In genomic region chr8:3450670-3451069, GRCm38 (mm10) we compare ENCODE assay signal across 9 mouse cellular contexts. TPM values are rescaled to one million over a fixed set of nuclear protein-coding genes. Genes with fewer than 3 reads are reported as not detected.
DNase-seq lines count a peak whose midpoint lies in the region; ATAC-seq and TF ChIP-seq lines count a peak whose summit lies in the region.
"Had no signal": no experiment of that assay in that cellular context is flagged by ENCODE, and none has a peak within 500 bp of the region (broad histone marks: within the 10 kb centered on the region; RNA-seq: fewer than 3 reads in every experiment).

No protein-coding gene starts in this region.

- peak; percentile 24 to 45 for DNase-seq in layer of hippocampus, adult 18-20 months (ENCODE audit: low spot score in 2 of 2)
- no peak for DNase-seq in layer of hippocampus, adult 9-11 months
- DNase-seq in ES-E14 (ENCODE audit: low read depth, low spot score), result peak; percentile 60
- peak; percentile 38 for DNase-seq in c-Kit-positive CD71-negative TER-119-negative erythroid progenitor cells, embryonic 14.5 days (ENCODE audit: low read depth)
- peak; percentile 47 for DNase-seq in forebrain, embryonic 10.5 days (ENCODE audit: extremely low spot score, low spot score)
- peak; percentile 69 for DNase-seq in splenic B cell, adult 2 months (ENCODE audit: low read depth, low spot score)

- no peaks in the 10 kb centered on the region for H3K27me3 ChIP-seq in forebrain, embryonic 10.5 days (ENCODE audit: poor library complexity, severe bottlenecking)
- H3K27me3 ChIP-seq in intestine, postnatal 0 days (replicated peaks; ENCODE audit: control insufficient read depth, insufficient read depth, low read length), result no peaks in the 10 kb centered on the region
- no peaks in the 10 kb centered on the region for H3K27me3 ChIP-seq in splenic B cell, adult 2 months (ENCODE audit: control insufficient read depth, insufficient read depth, low read length, poor library complexity, severe bottlenecking)

- no peak overlapping the region for H3K4me3 ChIP-seq in ES-E14 (ENCODE audit: insufficient read depth in 1 of 2, low read depth in 1 of 2, low read length in 2 of 2, poor library complexity in 1 of 2, severe bottlenecking in 1 of 2)
- no peak overlapping the region for H3K4me3 ChIP-seq in forebrain, embryonic 10.5 days
- H3K4me3 ChIP-seq in intestine, postnatal 0 days (ENCODE audit: low read depth, low read length), result no peak overlapping the region
- H3K4me3 ChIP-seq: myocyte had no signal

- WGBS in forebrain, embryonic 10.5 days, result 34% methylated on average over 5 of the region's 5 CpGs
- 24% methylated on average over 5 of the region's 5 CpGs for WGBS in intestine, postnatal 0 days

- peaks cover 0 to 7% of the 10 kb centered on the region in 2 experiments; a peak in 1 of 4 replicates for H3K4me1 ChIP-seq in ES-E14 (ENCODE audit: control insufficient read depth in 2 of 2, insufficient read depth in 2 of 2, low read length in 2 of 2, poor library complexity in 1 of 2)
- H3K4me1 ChIP-seq in forebrain, embryonic 10.5 days, result no peaks in the 10 kb centered on the region
- no peaks in the 10 kb centered on the region for H3K4me1 ChIP-seq in intestine, postnatal 0 days (replicated peaks; ENCODE audit: control insufficient read depth, insufficient read depth, low read length)

- no peak overlapping the region for H3K4me2 ChIP-seq in intestine, postnatal 0 days (replicated peaks; ENCODE audit: low read depth)

- TF ChIP-seq CTCF in intestine, postnatal 0 days (IDR thresholded peaks at IDR 0.05; ENCODE audit: low read depth), result peak; percentile 96

- H3K9ac ChIP-seq in ES-E14 (ENCODE audit: insufficient read depth, low read depth, low read length, poor library complexity, severe bottlenecking), result no peak overlapping the region
- H3K9ac ChIP-seq in intestine, postnatal 0 days (ENCODE audit: low read depth, low read length), result no peak overlapping the region

- no peak overlapping the region for H3K27ac ChIP-seq in ES-E14 (ENCODE audit: insufficient read depth, low read depth, low read length, poor library complexity, severe bottlenecking)
- no peak overlapping the region for H3K27ac ChIP-seq in forebrain, embryonic 10.5 days
- H3K27ac ChIP-seq in intestine, postnatal 0 days (ENCODE audit: low read depth, low read length), result no peak overlapping the region

- no peaks in the 10 kb centered on the region for H3K9me3 ChIP-seq in ES-E14 (ENCODE audit: control insufficient read depth, insufficient read depth, low read depth, low read length)
- H3K9me3 ChIP-seq in forebrain, embryonic 10.5 days, result peaks cover 5% of the 10 kb centered on the region; the same call in 1 of the 2 replicates
- H3K9me3 ChIP-seq in intestine, postnatal 0 days (ENCODE audit: control insufficient read depth), result no peaks in the 10 kb centered on the region

- ATAC-seq in intestine, postnatal 0 days, result no peak
- ATAC-seq in megakaryocyte progenitor cell, adult 5-6 weeks (replicated peaks; ENCODE audit: poor library complexity), result peak; percentile 91

- peaks cover 72% of the 10 kb centered on the region for H3K36me3 ChIP-seq in ES-E14 (ENCODE audit: control insufficient read depth, insufficient read depth, low read length, poor library complexity, severe bottlenecking)
- peaks cover 94% of the 10 kb centered on the region for H3K36me3 ChIP-seq in forebrain, embryonic 10.5 days (replicated peaks)
- H3K36me3 ChIP-seq in intestine, postnatal 0 days (ENCODE audit: control insufficient read depth, insufficient read depth), result peaks cover 86% of the 10 kb centered on the region
- H3K36me3 ChIP-seq in splenic B cell, adult 2 months (ENCODE audit: control insufficient read depth, insufficient read depth, low read length, poor library complexity, severe bottlenecking), result peaks cover 44% of the 10 kb centered on the region

- in situ Hi-C loops in ES-E14 (cut with MboI; ENCODE audit: low sequenced_read_pairs in 2 of 2, unreplicated experiment in 2 of 2), result no loop called here

TF ChIP-seq in ES-E14, 5 proteins besides CTCF, POLR2A, EP300 and RAD21:
- no peak for TF ChIP-seq MAFK (IDR thresholded peaks at IDR 0.05; ENCODE audit: insufficient read depth, low read depth, low read length)
- no peak for TF ChIP-seq ZNF384 (IDR thresholded peaks at IDR 0.05; ENCODE audit: low read depth, low read length)
- TF ChIP-seq CHD2 (IDR thresholded peaks at IDR 0.05; ENCODE audit: low read depth, low read length), result no peak
- no peak for TF ChIP-seq ZC3H11A (IDR thresholded peaks at IDR 0.05; ENCODE audit: borderline replicate concordance, low read depth, low read length)
- TF ChIP-seq HCFC1 (IDR thresholded peaks at IDR 0.05; ENCODE audit: borderline replicate concordance, insufficient read depth, low read length), result no peak
TF ChIP-seq in ES-E14: peak in this region for 0.

RNA-seq across cellular contexts. Expression of gene Pex11g, which starts 16.8 kb away (rescaled TPM):
- 1 to 10 TPM in 1 of 2 experiments, under 1 TPM in 1; 0.97 to 1.7 TPM for total RNA-seq in layer of hippocampus, adult 18-20 months (2021)
- total RNA-seq in ES-E14 (2012; rRNA removed), result 3.2 and 5.5 TPM in 2 replicates
- 4.5 and 5.8 TPM in 2 replicates for polyA plus RNA-seq in forebrain, embryonic 10.5 days (2016; fragmentation: Nextera tagmentation; extraction: Ambion mirVana)
- 14.3 and 14.9 TPM in 2 replicates for polyA plus RNA-seq in intestine, postnatal 0 days (2015; fragmentation: Nextera tagmentation; extraction: Ambion mirVana)
- total RNA-seq in megakaryocyte progenitor cell, adult 5-6 weeks (2015), result 0.83 and 2.5 TPM in 2 replicates
- total RNA-seq in megakaryocyte progenitor cell, adult 5-6 weeks (2017), result 0.79 and 3.8 TPM in 2 replicates

RNA-seq across cellular contexts. Expression of gene Tex45, which starts 20.0 kb away (rescaled TPM):
- under 1 TPM in 1 of 2 experiments, not detected in 1; 0.20 TPM for total RNA-seq in layer of hippocampus, adult 18-20 months (2021)
- 0.16 TPM in 1 of 2 replicates, not detected in the other for total RNA-seq in ES-E14 (2012; rRNA removed)
- polyA plus RNA-seq in forebrain, embryonic 10.5 days (2016; fragmentation: Nextera tagmentation; extraction: Ambion mirVana), result not detected in 2 replicates
- polyA plus RNA-seq in intestine, postnatal 0 days (2015; fragmentation: Nextera tagmentation; extraction: Ambion mirVana), result not detected in 2 replicates
- 0.17 TPM in 1 of 2 replicates, not detected in the other for total RNA-seq in megakaryocyte progenitor cell, adult 5-6 weeks (2015)
- 0.21 TPM in 1 of 2 replicates, not detected in the other for total RNA-seq in megakaryocyte progenitor cell, adult 5-6 weeks (2017)
- polyA plus RNA-seq: myocyte had no signal

RNA-seq across cellular contexts. Expression of gene Zfp358, which starts 42.3 kb away (rescaled TPM):
- 10 to 100 TPM; 30.9 to 31.2 TPM for total RNA-seq in layer of hippocampus, adult 18-20 months (2021)
- 5.1 and 7.1 TPM in 2 replicates for total RNA-seq in ES-E14 (2012; rRNA removed)
- 61.6 and 64.8 TPM in 2 replicates for polyA plus RNA-seq in forebrain, embryonic 10.5 days (2016; fragmentation: Nextera tagmentation; extraction: Ambion mirVana)
- 16.5 and 18.1 TPM in 2 replicates for polyA plus RNA-seq in intestine, postnatal 0 days (2015; fragmentation: Nextera tagmentation; extraction: Ambion mirVana)
- total RNA-seq in megakaryocyte progenitor cell, adult 5-6 weeks (2015), result 9.3 and 12.3 TPM in 2 replicates
- 4.6 and 7.0 TPM in 2 replicates for total RNA-seq in megakaryocyte progenitor cell, adult 5-6 weeks (2017)

RNA-seq across cellular contexts. Expression of gene Mcoln1, which starts 49.6 kb away (rescaled TPM):
- 10 to 100 TPM; 76.0 to 77.3 TPM for total RNA-seq in layer of hippocampus, adult 18-20 months (2021)
- total RNA-seq in ES-E14 (2012; rRNA removed), result 48.6 and 79.9 TPM in 2 replicates
- 56.9 and 59.3 TPM in 2 replicates for polyA plus RNA-seq in forebrain, embryonic 10.5 days (2016; fragmentation: Nextera tagmentation; extraction: Ambion mirVana)
- 105 and 123 TPM in 2 replicates for polyA plus RNA-seq in intestine, postnatal 0 days (2015; fragmentation: Nextera tagmentation; extraction: Ambion mirVana)
- total RNA-seq in megakaryocyte progenitor cell, adult 5-6 weeks (2015), result 13.6 and 20.5 TPM in 2 replicates
- 20.1 and 23.0 TPM in 2 replicates for total RNA-seq in megakaryocyte progenitor cell, adult 5-6 weeks (2017)

RNA-seq across cellular contexts. Expression of gene Arhgef18, which starts 57.9 kb away (rescaled TPM):
- total RNA-seq in layer of hippocampus, adult 18-20 months (2021), result 10 to 100 TPM; 49.0 to 51.3 TPM
- total RNA-seq in ES-E14 (2012; rRNA removed), result 34.7 and 40.9 TPM in 2 replicates
- 9.7 and 11.4 TPM in 2 replicates for polyA plus RNA-seq in forebrain, embryonic 10.5 days (2016; fragmentation: Nextera tagmentation; extraction: Ambion mirVana)
- polyA plus RNA-seq in intestine, postnatal 0 days (2015; fragmentation: Nextera tagmentation; extraction: Ambion mirVana), result 4.5 and 5.7 TPM in 2 replicates
- total RNA-seq in megakaryocyte progenitor cell, adult 5-6 weeks (2015), result 22.6 and 28.9 TPM in 2 replicates
- 22.9 and 25.5 TPM in 2 replicates for total RNA-seq in megakaryocyte progenitor cell, adult 5-6 weeks (2017)
